ENCODE assay signal across 28 mouse cellular contexts in the genomic region with DNA sequence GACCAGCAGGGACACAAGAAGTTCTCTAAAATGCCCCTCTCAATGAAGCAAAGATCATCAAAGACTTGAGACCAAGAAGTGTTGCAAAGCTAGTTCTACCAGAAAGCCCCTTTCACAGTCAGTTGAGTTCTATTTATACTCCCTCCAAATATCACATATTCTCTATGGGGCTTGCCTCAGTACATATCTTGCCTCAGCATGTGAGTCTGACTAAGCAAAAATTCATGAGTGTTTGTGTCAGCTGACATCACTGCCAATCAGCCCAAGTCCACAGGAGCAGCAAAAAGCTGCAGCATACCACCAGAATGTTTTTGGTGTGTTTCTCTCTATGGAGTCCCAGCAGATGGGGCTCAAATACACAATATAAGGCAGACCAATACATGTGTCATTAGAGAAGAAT.
A peak's percentile ranks its signal among the peaks of the same experiment; 100 is the strongest.
DNase-seq lines count a peak whose midpoint lies in the region; ATAC-seq and TF ChIP-seq lines count a peak whose summit lies in the region.
"Had no signal": no experiment of that assay in that cellular context is flagged by ENCODE, and none has a peak within 500 bp of the region (broad histone marks: within the 10 kb centered on the region; RNA-seq: fewer than 3 reads in every experiment).

No protein-coding gene starts in this region.

- no peak overlapping the region for H3K27ac ChIP-seq in liver, embryonic 11.5 days (ENCODE audit: low read depth, low read length)
- no peak overlapping the region for H3K27ac ChIP-seq in liver, postnatal 0 days (ENCODE audit: low read depth)
- H3K27ac ChIP-seq in liver, embryonic 13.5 days: no peak overlapping the region
- H3K27ac ChIP-seq in liver, embryonic 15.5 days (replicated peaks): no peak overlapping the region
- H3K27ac ChIP-seq: embryonic facial prominence, embryonic 13.5 days; embryonic facial prominence, embryonic 15.5 days; forebrain, embryonic 10.5 days; forebrain, embryonic 12.5 days had no signal

- H3K4me1 ChIP-seq in liver, embryonic 11.5 days (replicated peaks; ENCODE audit: control insufficient read depth, insufficient read depth, low read length): no peaks in the 10 kb centered on the region
- H3K4me1 ChIP-seq in liver, postnatal 0 days (ENCODE audit: insufficient read depth): no peaks in the 10 kb centered on the region
- no peaks in the 10 kb centered on the region for H3K4me1 ChIP-seq in liver, embryonic 13.5 days (replicated peaks)
- H3K4me1 ChIP-seq in liver, embryonic 15.5 days (replicated peaks): no peaks in the 10 kb centered on the region
- H3K4me1 ChIP-seq: embryonic facial prominence, embryonic 13.5 days; embryonic facial prominence, embryonic 15.5 days; forebrain, embryonic 10.5 days; forebrain, embryonic 12.5 days had no signal

- DNase-seq in liver, embryonic 11.5 days (ENCODE audit: low spot score): no peak
- no peak for DNase-seq in liver, postnatal 0 days
- no peak for DNase-seq in liver, embryonic 13.5 days
- peak; percentile 11 for DNase-seq in splenic B cell, adult 2 months (ENCODE audit: low read depth, low spot score)
- no peak for DNase-seq in embryo, embryonic 10.5 days (ENCODE audit: low spot score)
- DNase-seq in adrenal gland, postnatal 25 days: no peak
- DNase-seq: adrenal gland, adult 8-10 months; adrenal gland, postnatal 14 days; B cell, adult 2 months; cerebellum, adult 11 months; cerebellum, adult 18-20 months; cerebellum, adult 8-10 months; cerebellum, adult 9-11 months; cerebellum, postnatal 14 days; cerebellum, postnatal 36 days had no signal

- no peaks in the 10 kb centered on the region for H3K36me3 ChIP-seq in liver, embryonic 11.5 days (ENCODE audit: control insufficient read depth, insufficient read depth, low read length)
- no peaks in the 10 kb centered on the region for H3K36me3 ChIP-seq in liver, postnatal 0 days (replicated peaks; ENCODE audit: insufficient read depth, low read length)
- no peaks in the 10 kb centered on the region for H3K36me3 ChIP-seq in liver, embryonic 13.5 days
- no peaks in the 10 kb centered on the region for H3K36me3 ChIP-seq in liver, embryonic 15.5 days (replicated peaks)
- H3K36me3 ChIP-seq in splenic B cell, adult 2 months (ENCODE audit: control insufficient read depth, insufficient read depth, low read length, poor library complexity, severe bottlenecking): no peaks in the 10 kb centered on the region
- H3K36me3 ChIP-seq: embryonic facial prominence, embryonic 13.5 days; embryonic facial prominence, embryonic 15.5 days; forebrain, embryonic 10.5 days; forebrain, embryonic 12.5 days; G1E had no signal

- H3K9me3 ChIP-seq in liver, embryonic 11.5 days (ENCODE audit: control insufficient read depth, low read length): no peaks in the 10 kb centered on the region
- no peaks in the 10 kb centered on the region for H3K9me3 ChIP-seq in liver, postnatal 0 days (ENCODE audit: low read length)
- H3K9me3 ChIP-seq in liver, embryonic 13.5 days (replicated peaks): no peaks in the 10 kb centered on the region
- no peaks in the 10 kb centered on the region for H3K9me3 ChIP-seq in liver, embryonic 15.5 days (replicated peaks)
- H3K9me3 ChIP-seq: embryonic facial prominence, embryonic 13.5 days; embryonic facial prominence, embryonic 15.5 days; forebrain, embryonic 10.5 days; forebrain, embryonic 12.5 days; G1E had no signal

- no peak overlapping the region for H3K9ac ChIP-seq in liver, embryonic 11.5 days (ENCODE audit: low read depth, low read length)
- no peak overlapping the region for H3K9ac ChIP-seq in liver, postnatal 0 days (replicated peaks)
- H3K9ac ChIP-seq in liver, embryonic 13.5 days: no peak overlapping the region
- no peak overlapping the region for H3K9ac ChIP-seq in liver, embryonic 15.5 days
- H3K9ac ChIP-seq: embryonic facial prominence, embryonic 13.5 days; embryonic facial prominence, embryonic 15.5 days; forebrain, embryonic 12.5 days had no signal

- no peak for TF ChIP-seq EP300 in liver, postnatal 0 days (IDR thresholded peaks at IDR 0.05; ENCODE audit: low read depth)

- H3K4me3 ChIP-seq in liver, embryonic 11.5 days (ENCODE audit: low read depth, low read length): no peak overlapping the region
- no peak overlapping the region for H3K4me3 ChIP-seq in liver, postnatal 0 days (ENCODE audit: low read depth, low read length)
- no peak overlapping the region for H3K4me3 ChIP-seq in liver, embryonic 13.5 days (replicated peaks)
- no peak overlapping the region for H3K4me3 ChIP-seq in liver, embryonic 15.5 days (replicated peaks)
- H3K4me3 ChIP-seq: embryonic facial prominence, embryonic 13.5 days; embryonic facial prominence, embryonic 15.5 days; erythroblast, embryonic 14.5 days; forebrain, embryonic 10.5 days; forebrain, embryonic 12.5 days had no signal

- no peaks in the 10 kb centered on the region for H3K27me3 ChIP-seq in liver, embryonic 11.5 days (replicated peaks; ENCODE audit: control insufficient read depth, insufficient read depth, low read length)
- H3K27me3 ChIP-seq in liver, postnatal 0 days (ENCODE audit: insufficient read depth, low read length): no peaks in the 10 kb centered on the region
- no peaks in the 10 kb centered on the region for H3K27me3 ChIP-seq in liver, embryonic 13.5 days
- H3K27me3 ChIP-seq in liver, embryonic 15.5 days: no peaks in the 10 kb centered on the region
- no peaks in the 10 kb centered on the region for H3K27me3 ChIP-seq in splenic B cell, adult 2 months (ENCODE audit: control insufficient read depth, insufficient read depth, low read length, poor library complexity, severe bottlenecking)
- H3K27me3 ChIP-seq: CH12.LX; embryonic facial prominence, embryonic 13.5 days; embryonic facial prominence, embryonic 15.5 days; forebrain, embryonic 12.5 days; Patski had no signal

- TF ChIP-seq CTCF in liver, postnatal 0 days (IDR thresholded peaks at IDR 0.05; ENCODE audit: low read depth): no peak

- ATAC-seq in liver, embryonic 11.5 days (replicated peaks; ENCODE audit: low FRiP score): 0 out of 2 replicates have a peak, but pooled peaks have one; percentile 29
- ATAC-seq in liver, postnatal 0 days: no peak
- ATAC-seq in liver, embryonic 13.5 days (ENCODE audit: low read depth): peak; percentile 76
- ATAC-seq in liver, embryonic 15.5 days (ENCODE audit: insufficient read depth): 0 out of 2 replicates have a peak, but pooled peaks have one; percentile 31
- ATAC-seq: activated CD4-positive, CD25-positive, alpha-beta regulatory T cell, adult 4 months; CD4-positive, CD25-positive, alpha-beta regulatory T cell, adult 4 months; forebrain, embryonic 14.5 days; forebrain, embryonic 16.5 days; Patski had no signal

- H3K4me2 ChIP-seq in liver, embryonic 11.5 days: no peak overlapping the region
- no peak overlapping the region for H3K4me2 ChIP-seq in liver, postnatal 0 days (ENCODE audit: low read depth, low read length)
- no peak overlapping the region for H3K4me2 ChIP-seq in liver, embryonic 13.5 days
- H3K4me2 ChIP-seq in liver, embryonic 15.5 days: no peak overlapping the region
- H3K4me2 ChIP-seq: embryonic facial prominence, embryonic 13.5 days; embryonic facial prominence, embryonic 15.5 days; forebrain, embryonic 12.5 days had no signal
